14 mouse cellular contexts compared by ENCODE assay signal in genomic region chr3:97234797-97235196, GRCm38 (mm10).
DNase-seq lines count a peak whose midpoint lies in the region; ATAC-seq and TF ChIP-seq lines count a peak whose summit lies in the region.
"Had no signal": no experiment of that assay in that cellular context is flagged by ENCODE, and none has a peak within 500 bp of the region (broad histone marks: within the 10 kb centered on the region; RNA-seq: fewer than 3 reads in every experiment).

No protein-coding gene starts in this region.

- 0 out of 2 replicates have a peak, but pooled peaks have one; percentile 24 for ATAC-seq in intestine, embryonic 15.5 days
- no peak for ATAC-seq in intestine, embryonic 16.5 days
- ATAC-seq: activated CD4-positive, CD25-positive, alpha-beta regulatory T cell, adult 4 months; hindbrain, embryonic 16.5 days; midbrain, embryonic 15.5 days had no signal

- WGBS in intestine, embryonic 15.5 days: 83% methylated on average over 14 of the region's 14 CpGs
- whole genome bisulfite sequencing in intestine, embryonic 16.5 days: 86% methylated on average over 14 of the region's 14 CpGs
- WGBS in heart, embryonic 10.5 days: 51% methylated on average over 14 of the region's 14 CpGs
- WGBS in kidney, adult 2 months: 93% methylated on average over 14 of the region's 14 CpGs

- H3K36me3 ChIP-seq in intestine, embryonic 15.5 days: no peaks in the 10 kb centered on the region
- no peaks in the 10 kb centered on the region for H3K36me3 ChIP-seq in intestine, embryonic 16.5 days (ENCODE audit: control insufficient read depth, insufficient read depth, low read length)
- peaks cover 5% of the 10 kb centered on the region; the same call in 1 of the 2 replicates for H3K36me3 ChIP-seq in heart, embryonic 10.5 days
- no peaks in the 10 kb centered on the region for H3K36me3 ChIP-seq in kidney, adult 2 months (ENCODE audit: control insufficient read depth, insufficient read depth, low read length)
- H3K36me3 ChIP-seq: liver, embryonic 15.5 days; midbrain, embryonic 15.5 days; neural tube, embryonic 12.5 days had no signal

- peak; percentile 41 for DNase-seq in ZHBTc4 (ENCODE audit: low read depth, low spot score)
- DNase-seq in heart, embryonic 10.5 days (ENCODE audit: low spot score): no peak
- peak; percentile 40 to 72 for DNase-seq in left cerebral cortex, postnatal 14 days (ENCODE audit: low spot score in 2 of 2)
- no peak for DNase-seq in kidney, adult 2 months
- no peak for DNase-seq in adrenal gland, adult 2 months
- DNase-seq in retina, postnatal 1 day: no peak
- DNase-seq: cerebellum, adult 11 months had no signal

- no peak overlapping the region for H3K9ac ChIP-seq in intestine, embryonic 15.5 days
- H3K9ac ChIP-seq in intestine, embryonic 16.5 days (ENCODE audit: low read depth, low read length): no peak overlapping the region
- H3K9ac ChIP-seq: liver, embryonic 15.5 days; midbrain, embryonic 15.5 days; neural tube, embryonic 12.5 days had no signal

- H3K27me3 ChIP-seq in intestine, embryonic 15.5 days (replicated peaks): no peaks in the 10 kb centered on the region
- no peaks in the 10 kb centered on the region for H3K27me3 ChIP-seq in intestine, embryonic 16.5 days (replicated peaks; ENCODE audit: control insufficient read depth, insufficient read depth, low read length)
- H3K27me3 ChIP-seq in heart, embryonic 10.5 days (ENCODE audit: insufficient read depth, poor library complexity, severe bottlenecking): no peaks in the 10 kb centered on the region
- H3K27me3 ChIP-seq in kidney, adult 2 months (replicated peaks; ENCODE audit: control insufficient read depth, insufficient read depth, low read length): no peaks in the 10 kb centered on the region
- H3K27me3 ChIP-seq: liver, embryonic 15.5 days; midbrain, embryonic 15.5 days; neural tube, embryonic 12.5 days had no signal

- no peaks in the 10 kb centered on the region for H3K4me1 ChIP-seq in intestine, embryonic 15.5 days (replicated peaks)
- no peaks in the 10 kb centered on the region for H3K4me1 ChIP-seq in intestine, embryonic 16.5 days (ENCODE audit: control insufficient read depth, insufficient read depth, low read length)
- H3K4me1 ChIP-seq in heart, embryonic 10.5 days: peaks cover 58% of the 10 kb centered on the region
- H3K4me1 ChIP-seq in kidney, adult 2 months (ENCODE audit: control insufficient read depth, insufficient read depth, low read length): no peaks in the 10 kb centered on the region
- H3K4me1 ChIP-seq: liver, embryonic 15.5 days; midbrain, embryonic 15.5 days; neural tube, embryonic 12.5 days had no signal

- no peak overlapping the region for H3K4me3 ChIP-seq in intestine, embryonic 15.5 days (replicated peaks)
- no peak overlapping the region for H3K4me3 ChIP-seq in intestine, embryonic 16.5 days (ENCODE audit: low read length)
- peak overlapping the region; percentile 37 for H3K4me3 ChIP-seq in heart, embryonic 10.5 days
- no peak overlapping the region for H3K4me3 ChIP-seq in kidney, adult 2 months (ENCODE audit: insufficient read depth, low read depth, low read length)
- H3K4me3 ChIP-seq: liver, embryonic 15.5 days; midbrain, embryonic 15.5 days; neural tube, embryonic 12.5 days had no signal

- H3K9me3 ChIP-seq in intestine, embryonic 15.5 days: no peaks in the 10 kb centered on the region
- H3K9me3 ChIP-seq in intestine, embryonic 16.5 days (ENCODE audit: control insufficient read depth, low read length): no peaks in the 10 kb centered on the region
- no peaks in the 10 kb centered on the region for H3K9me3 ChIP-seq in heart, embryonic 10.5 days
- H3K9me3 ChIP-seq: liver, embryonic 15.5 days; midbrain, embryonic 15.5 days; neural tube, embryonic 12.5 days had no signal

- H3K4me2 ChIP-seq in intestine, embryonic 15.5 days (replicated peaks): no peak overlapping the region
- no peak overlapping the region for H3K4me2 ChIP-seq in intestine, embryonic 16.5 days (ENCODE audit: low read depth, low read length)
- H3K4me2 ChIP-seq: liver, embryonic 15.5 days; midbrain, embryonic 15.5 days; neural tube, embryonic 12.5 days had no signal

- intact Hi-C loops in left cerebral cortex, postnatal 14 days (cut with DNase I): no loop called here

- TF ChIP-seq CTCF in kidney, adult 2 months (conservative IDR thresholded peaks at IDR 0.05; ENCODE audit: insufficient read depth, insufficient read length, low read depth, low read length): no peak

- H3K27ac ChIP-seq in intestine, embryonic 15.5 days: no peak overlapping the region
- H3K27ac ChIP-seq in intestine, embryonic 16.5 days (ENCODE audit: low read length): no peak overlapping the region
- H3K27ac ChIP-seq in heart, embryonic 10.5 days: peak overlapping the region; percentile 86
- no peak overlapping the region for H3K27ac ChIP-seq in kidney, adult 2 months (ENCODE audit: insufficient read depth, low read depth, low read length)
- H3K27ac ChIP-seq: liver, embryonic 15.5 days; midbrain, embryonic 15.5 days; neural tube, embryonic 12.5 days had no signal

- no peak for TF ChIP-seq POLR2A in kidney, adult 2 months (IDR thresholded peaks at IDR 0.05; ENCODE audit: low read depth, low read length)

Comparison
In these comparisons a context has a peak if more than half of its experiments do, and no peak if none do; other contexts are left out.
1. DNase-seq: peak in ZHBTc4 (single experiment) and left cerebral cortex, postnatal 14 days (2 of 2); none in heart, embryonic 10.5 days (single experiment), kidney, adult 2 months (single experiment), adrenal gland, adult 2 months (single experiment) and retina, postnatal 1 day (single experiment).